Comparison of ENCODE assay signal across 19 mouse cellular contexts in the genomic region with DNA sequence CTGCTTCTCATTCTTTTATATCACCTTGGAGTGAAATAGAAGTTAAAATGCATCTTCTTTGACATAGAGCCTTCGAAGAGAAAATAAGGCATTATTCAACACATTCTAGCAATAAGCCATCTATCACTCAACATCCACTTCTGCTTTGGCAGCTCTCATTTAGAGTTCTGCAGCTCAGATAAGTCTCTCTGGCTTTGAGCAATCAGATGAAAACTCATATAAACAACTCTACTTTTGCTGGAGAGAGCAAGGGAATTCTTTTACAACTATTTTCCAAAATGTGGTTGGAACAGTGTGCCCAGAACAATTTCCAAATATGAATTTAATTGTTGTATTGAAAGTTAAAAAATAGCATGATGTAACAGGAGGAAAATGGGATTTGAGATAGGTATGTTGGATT.
"Had no signal": no experiment of that assay in that cellular context is flagged by ENCODE, and none has a peak within 500 bp of the region (broad histone marks: within the 10 kb centered on the region; RNA-seq: fewer than 3 reads in every experiment).

No protein-coding gene starts in this region.

- H3K4me3 ChIP-seq: lung, embryonic 15.5 days; midbrain, embryonic 10.5 days; midbrain, embryonic 12.5 days; myocyte; neural tube, embryonic 13.5 days; neural tube, embryonic 15.5 days; stomach, embryonic 15.5 days had no signal

- DNase-seq: lung, adult 2 months; lung, postnatal 10 days; lung, postnatal 4 days; midbrain, embryonic 14.5 days; retina, postnatal 1 day; right cerebral cortex, adult 18-20 months; right cerebral cortex, postnatal 25 days; right cerebral cortex, postnatal 4 days; thymus, adult 2 months; thymus, postnatal 25 days; thymus, postnatal 4 days had no signal

- H3K27ac ChIP-seq: lung, embryonic 15.5 days; midbrain, embryonic 10.5 days; midbrain, embryonic 12.5 days; neural tube, embryonic 13.5 days; neural tube, embryonic 15.5 days; stomach, embryonic 15.5 days; stomach, postnatal 0 days had no signal

- H3K4me1 ChIP-seq: neural tube, embryonic 13.5 days; neural tube, embryonic 15.5 days; stomach, embryonic 15.5 days had no signal

- H3K27me3 ChIP-seq: lung, embryonic 15.5 days; midbrain, embryonic 12.5 days; neural tube, embryonic 13.5 days; neural tube, embryonic 15.5 days; stomach, embryonic 15.5 days had no signal
